Mouse (Mus musculus) forebrain, embryonic 10.5 days (tissue): ENCODE measurements around the gene Psmd8. TPM values are rescaled to one million over a fixed set of nuclear protein-coding genes. Genes with fewer than 3 reads are reported as not detected.
"Not testable (repeated sequence)": the region's sequence is repeated elsewhere in the genome, so short reads cannot be mapped to it uniquely, and the experiment has no call there.

Experiments
- DNase-seq: peaks from one replicate; pipeline ENCODE4 v3.0.0-alpha.2; 2017; ENCODE audit warnings: low spot score; ENCODE audit errors: extremely low spot score
- H3K27ac ChIP-seq: fragments of 300-500 bp; sonication (generic); 2 replicates; pipeline ENCODE4 v1.5.1; 2016; ENCODE audit warnings: mild to moderate bottlenecking
- H3K27me3 ChIP-seq: fragments of 300-500 bp; sonication (generic); 2 replicates; pipeline ENCODE4 v1.6.1; 2016; ENCODE audit warnings: mild to moderate bottlenecking; ENCODE audit not compliant: poor library complexity, severe bottlenecking
- H3K36me3 ChIP-seq: fragments of 300-500 bp; sonication (generic); replicated peaks from 2 replicates; pipeline ENCODE4 v1.6.1; 2016; ENCODE audit warnings: mild to moderate bottlenecking, moderate library complexity
- H3K4me1 ChIP-seq: fragments of 300-500 bp; sonication (generic); 2 replicates; pipeline ENCODE4 v1.6.1; 2016
- H3K4me3 ChIP-seq: fragments of 300-500 bp; sonication (generic); 2 replicates; pipeline ENCODE4 v1.5.1; 2016; ENCODE audit warnings: mild to moderate bottlenecking, moderate library complexity
- H3K9me3 ChIP-seq: fragments of 300-500 bp; sonication (generic); 2 replicates; pipeline ENCODE4 v1.6.1; 2016; ENCODE audit warnings: mild to moderate bottlenecking, moderate library complexity
- WGBS: fragments of 180-500 bp; shearing (Covaris S2); methylation state at CpG from one replicate; pipeline ENCODE4 v1.1.7; 2016; 5-methylcytosine and 5-hydroxymethylcytosine counted together
- polyA plus RNA-seq: library from polyadenylated mRNA; unstranded; fragments of >200 nt; fragmentation: Nextera tagmentation; extraction: Ambion mirVana; gene quantifications from 2 replicates; pipeline ENCODE4 v1.2.1, GENCODE M21; 2016

Psmd8 gene
- polyA plus RNA-seq, 1 experiment from 2014 or later, result 304 TPM

DNA sequence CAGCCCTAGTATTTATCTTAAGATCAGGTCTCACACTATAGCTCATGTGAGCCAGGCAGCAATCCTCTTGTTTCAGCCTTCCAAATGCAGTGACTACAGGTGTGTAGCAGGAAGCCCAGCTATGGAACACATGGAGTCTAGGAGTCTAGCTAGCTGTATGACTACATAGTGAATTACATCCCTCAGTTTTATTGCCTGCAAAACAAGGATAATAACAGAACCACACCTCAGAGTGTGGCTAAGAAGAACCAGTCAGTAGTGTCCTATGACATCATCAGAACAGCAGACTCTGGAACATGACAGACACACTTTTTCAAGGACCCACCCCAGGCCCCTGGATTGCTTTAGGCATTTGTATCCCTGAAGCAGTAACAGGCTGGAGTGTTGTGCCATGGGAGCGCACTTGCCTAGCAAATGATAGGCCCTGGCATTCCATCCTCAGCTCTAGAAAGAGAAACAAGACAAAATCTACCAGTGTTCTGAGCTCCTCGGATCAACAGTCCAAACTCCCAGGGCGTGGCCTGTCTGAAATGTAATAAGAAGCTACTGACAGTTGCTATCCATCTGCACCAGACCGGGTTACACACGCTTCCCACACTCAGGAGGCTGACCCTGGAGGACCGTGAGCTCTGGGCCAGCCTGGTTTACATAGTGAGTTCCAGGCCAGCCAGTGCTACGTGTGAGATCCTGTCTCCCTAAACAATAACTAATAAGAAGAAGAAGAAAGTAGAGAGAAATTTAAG lies 33.7 kb downstream of the Psmd8 start:
- DNase-seq, result no peak
- H3K36me3 ChIP-seq, result no peaks in the 10 kb centered on the region
- 91% methylated on average over 7 of the region's 7 CpGs for WGBS

GRCm38 (mm10) chr7:29144006-29144405 lies 36.5 kb downstream of the Psmd8 start:
- 91% methylated on average over 4 of the region's 4 CpGs for WGBS
- no peak for DNase-seq
- Histone ChIP-seq H3K9me3 (no peaks in the 10 kb centered on the region), H3K4me1 (0 out of 2 replicates have a peak, but pooled peaks cover 5% of the 10 kb centered on the region), H3K4me3 (no peak overlapping the region), H3K36me3 (no peaks in the 10 kb centered on the region), H3K27ac (no peak overlapping the region), H3K27me3 (no peaks in the 10 kb centered on the region)

More for the DNA sequence above, 33.7 kb downstream of the Psmd8 start:
- no peak overlapping the region for H3K4me3 ChIP-seq
- no peaks in the 10 kb centered on the region for H3K27me3 ChIP-seq
- H3K9me3 ChIP-seq, result no peaks in the 10 kb centered on the region
- H3K27ac ChIP-seq, result no peak overlapping the region
- 0 out of 2 replicates have a peak, but pooled peaks cover 5% of the 10 kb centered on the region for H3K4me1 ChIP-seq

- no peak overlapping the region for H3K4me3 ChIP-seq
- H3K9me3 ChIP-seq, result no peaks in the 10 kb centered on the region
- WGBS, result 88% methylated on average over 8 of the region's 8 CpGs
- H3K4me1 ChIP-seq, result peaks cover 3% of the 10 kb centered on the region; the same call in 1 of the 2 replicates
- H3K27me3 ChIP-seq, result peaks cover 11% of the 10 kb centered on the region
- no peak overlapping the region for H3K27ac ChIP-seq
- H3K36me3 ChIP-seq, result no peaks in the 10 kb centered on the region
- no peak for DNase-seq
Measured at GRCm38 (mm10) chr7:29141416-29141815, 39.1 kb downstream of the Psmd8 start.

DNA sequence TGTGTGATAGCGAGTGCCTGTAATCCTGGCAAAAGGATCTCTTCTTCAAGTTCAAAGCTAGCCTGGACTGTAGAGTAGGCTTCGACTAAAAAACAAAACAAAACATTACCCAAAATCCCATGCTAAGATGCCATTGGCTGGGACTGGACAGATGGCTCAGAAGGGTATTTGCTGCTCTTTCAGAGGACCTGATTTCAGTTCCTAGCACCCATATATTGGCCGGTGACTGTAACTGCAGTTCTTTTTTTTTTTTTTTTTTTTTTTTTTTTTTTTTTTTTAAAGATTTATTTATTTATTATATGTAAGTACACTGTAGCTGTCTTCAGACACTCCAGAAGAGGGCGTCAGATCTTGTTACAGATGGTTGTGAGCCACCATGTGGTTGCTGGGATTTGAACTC lies 41.3 kb downstream of the Psmd8 start:
- 92% methylated on average over 3 of the region's 4 CpGs for WGBS
- not testable (repeated sequence) for H3K36me3 ChIP-seq, H3K4me3 ChIP-seq, H3K27ac ChIP-seq, H3K9me3 ChIP-seq, DNase-seq
- H3K27me3 ChIP-seq, result peaks cover 32% of the 10 kb centered on the region
- H3K4me1 ChIP-seq, result peaks cover 17% of the 10 kb centered on the region

DNA sequence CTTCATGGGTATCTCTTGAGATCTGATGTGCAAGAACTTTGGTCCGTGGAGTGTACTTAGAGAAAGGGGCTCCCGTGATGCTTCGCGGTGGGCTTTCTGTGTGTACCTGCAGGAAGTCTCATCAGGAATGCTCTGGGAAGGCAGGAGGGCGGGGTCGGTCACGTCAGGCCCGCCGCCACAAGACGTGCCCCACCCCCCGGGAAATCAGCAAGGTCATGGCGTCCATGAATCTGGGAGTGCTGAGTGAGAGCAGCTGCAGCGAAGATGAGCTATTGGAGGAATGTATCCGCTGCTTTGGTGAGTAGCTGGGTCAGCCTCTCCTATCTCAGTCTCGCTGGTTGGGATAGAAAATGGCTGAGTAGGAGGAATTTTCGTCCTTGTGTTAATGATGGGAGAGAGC lies 43.1 kb downstream of the Psmd8 start:
- Histone ChIP-seq H3K27ac (no peak overlapping the region), H3K36me3 (no peaks in the 10 kb centered on the region), H3K9me3 (no peaks in the 10 kb centered on the region), H3K27me3 (peaks cover 37% of the 10 kb centered on the region), H3K4me1 (peaks cover 21% of the 10 kb centered on the region), H3K4me3 (no peak overlapping the region)
- 49% methylated on average over 16 of the region's 16 CpGs for WGBS
- DNase-seq, result no peak

DNA sequence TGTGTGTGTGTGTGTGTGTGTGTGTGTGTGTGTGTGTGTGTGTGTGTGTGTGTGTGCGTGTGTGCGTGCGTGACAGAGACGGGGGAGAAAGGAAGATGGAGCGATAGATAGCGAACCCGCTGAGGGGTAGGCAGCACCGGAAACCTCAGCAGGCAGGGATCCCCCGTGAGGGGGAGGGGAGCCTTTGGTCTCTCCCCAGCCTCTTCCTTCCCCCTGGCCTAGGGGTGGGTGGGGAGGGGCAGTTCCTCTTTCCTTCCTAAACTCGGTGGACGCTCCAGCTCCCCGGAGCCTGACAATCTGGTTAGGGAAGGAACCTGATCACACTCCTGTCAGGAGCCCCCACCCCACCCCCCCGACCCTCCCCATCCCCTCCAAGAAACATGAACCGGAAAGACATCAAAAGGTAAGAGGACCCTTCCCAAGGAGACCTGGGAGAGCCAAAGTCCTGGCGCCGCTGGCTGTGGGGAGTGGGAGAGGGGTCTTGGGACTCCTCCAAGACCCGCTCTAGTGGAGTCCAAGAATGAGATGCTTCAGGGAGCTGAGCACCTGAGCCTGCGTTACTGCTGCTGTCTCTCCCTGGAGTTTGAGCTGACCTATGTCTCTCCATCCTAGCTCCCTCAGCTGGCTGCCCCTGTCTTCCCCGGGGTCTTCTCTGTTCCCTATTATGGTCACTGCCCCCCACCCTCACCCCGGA lies 45.7 kb downstream of the Psmd8 start, which contains the start of gene Rasgrp4:
Gene Rasgrp4 (plus strand): TSS at position 159 of the 694 bp plus-strand sequence.
- Histone ChIP-seq H3K27me3 (peaks cover 37% of the 10 kb centered on the region), H3K36me3 (no peaks in the 10 kb centered on the region), H3K4me3 (peak within 1 kb of the TSS; percentile 53), H3K27ac (peak within 1 kb of the TSS; percentile 41), H3K9me3 (no peaks in the 10 kb centered on the region), H3K4me1 (peaks cover 21% of the 10 kb centered on the region)
- no peak for DNase-seq
- 1% methylated on average over 19 of the region's 20 CpGs for WGBS

DNA sequence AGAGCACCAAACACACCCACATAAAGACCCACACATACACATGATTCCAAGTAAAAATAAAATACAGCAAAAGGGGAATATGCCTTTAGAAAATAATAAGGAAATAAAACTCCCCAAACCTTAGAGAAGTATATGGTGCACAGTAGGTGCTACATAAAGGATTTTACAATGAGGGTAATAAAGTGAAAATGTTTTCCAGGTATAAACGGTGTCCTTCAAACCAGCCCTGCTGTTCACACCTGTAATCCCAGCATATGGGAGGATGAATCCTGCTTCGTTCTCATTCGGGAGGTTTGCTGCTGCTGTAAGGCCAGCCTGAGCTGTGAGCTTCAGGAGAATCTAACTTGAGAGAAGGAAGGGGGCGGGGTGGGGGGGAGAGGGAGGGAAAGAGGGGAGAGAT lies 46.3 kb downstream of the Psmd8 start:
- no peaks in the 10 kb centered on the region for H3K9me3 ChIP-seq
- H3K4me1 ChIP-seq, result peaks cover 21% of the 10 kb centered on the region
- no peak for DNase-seq
- 2% methylated on average over 4 of the region's 4 CpGs for WGBS
- H3K36me3 ChIP-seq, result no peaks in the 10 kb centered on the region
- peak overlapping the region; percentile 53 for H3K4me3 ChIP-seq
- peaks cover 37% of the 10 kb centered on the region for H3K27me3 ChIP-seq
- no peak overlapping the region for H3K27ac ChIP-seq

- Histone ChIP-seq H3K4me3 (no peak overlapping the region), H3K9me3 (no peaks in the 10 kb centered on the region), H3K27ac (no peak overlapping the region), H3K27me3 (peaks cover 16% of the 10 kb centered on the region), H3K4me1 (peaks cover 20% of the 10 kb centered on the region), H3K36me3 (no peaks in the 10 kb centered on the region)
- DNase-seq, result no peak
- WGBS, result 31% methylated on average over 2 of the region's 2 CpGs
Measured at GRCm38 (mm10) chr7:29128725-29129124, 51.8 kb downstream of the Psmd8 start.

DNA sequence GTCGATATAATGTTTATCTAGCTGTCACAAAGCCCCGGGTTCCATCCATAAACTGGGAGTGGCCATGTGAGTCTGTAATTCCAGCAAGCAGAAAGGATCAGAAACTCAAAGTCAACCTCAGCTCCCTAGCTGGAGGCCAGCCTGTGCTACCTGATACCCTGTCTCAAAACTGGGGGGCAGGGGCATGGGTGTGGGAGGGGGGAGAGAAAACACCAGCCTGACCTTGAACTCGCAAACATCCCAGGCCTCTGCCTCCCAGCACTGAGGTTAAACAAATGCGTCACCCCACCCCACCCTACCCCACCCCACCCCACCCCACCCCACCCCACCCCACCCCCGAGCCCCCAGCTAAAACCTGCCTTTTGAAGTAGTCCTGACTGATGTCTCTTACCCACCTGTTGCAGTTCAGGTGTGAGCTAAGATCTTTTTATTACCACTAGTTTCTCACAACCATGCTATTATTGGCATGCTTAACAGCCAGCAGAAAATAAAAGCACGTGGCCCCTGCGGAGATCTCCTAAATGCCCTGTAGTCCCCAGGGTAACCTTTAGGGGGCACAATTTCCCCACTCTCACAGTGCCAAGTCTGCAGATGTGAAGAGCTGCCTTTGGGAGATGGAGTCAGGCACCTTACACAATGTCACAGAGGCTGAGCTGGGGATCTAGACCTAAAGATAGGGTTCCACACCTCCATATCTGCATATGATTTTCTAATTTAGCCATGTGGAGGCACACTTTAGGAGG lies 54.2 kb downstream of the Psmd8 start:
- Histone ChIP-seq H3K4me3 (no peak overlapping the region), H3K4me1 (peaks cover 24% of the 10 kb centered on the region), H3K27ac (no peak overlapping the region), H3K27me3 (peaks cover 17% of the 10 kb centered on the region), H3K9me3 (no peaks in the 10 kb centered on the region), H3K36me3 (no peaks in the 10 kb centered on the region)
- WGBS, result 41% methylated on average over 7 of the region's 7 CpGs
- DNase-seq, result peak; percentile 61

DNA sequence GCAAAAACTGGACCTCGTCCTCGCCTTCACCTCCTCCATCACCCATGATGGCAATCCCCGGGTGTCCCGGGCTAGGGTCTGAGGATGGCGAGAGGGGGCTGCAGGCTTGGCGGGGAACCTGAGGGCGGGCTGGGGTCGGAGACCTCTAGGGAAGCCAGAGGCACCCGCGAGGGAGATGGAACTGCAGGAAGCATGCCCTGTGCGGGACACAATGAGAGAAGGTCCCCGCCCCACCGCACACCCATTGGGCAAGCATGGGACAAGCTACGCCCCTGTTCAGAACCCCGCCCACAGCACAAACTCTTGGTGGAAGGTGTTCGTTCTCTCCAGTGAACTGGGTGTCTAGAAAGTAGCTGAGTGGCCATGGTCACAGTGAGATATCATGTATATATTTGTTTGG lies 55.5 kb downstream of the Psmd8 start, which contains the start of gene Ryr1:
Gene Ryr1 (minus strand): TSS at position 210 of the 400 bp plus-strand sequence.
- Histone ChIP-seq H3K27me3 (peaks cover 17% of the 10 kb centered on the region), H3K4me3 (peak within 1 kb of the TSS; percentile 54), H3K27ac (peak within 1 kb of the TSS; percentile 72; the same call in 1 of the 2 replicates), H3K4me1 (peaks cover 24% of the 10 kb centered on the region), H3K9me3 (no peaks in the 10 kb centered on the region), H3K36me3 (no peaks in the 10 kb centered on the region)
- peak; percentile 78 for DNase-seq
- WGBS, result 0% methylated on average over 16 of the region's 16 CpGs
